Mouse (Mus musculus): ENCODE measurements around the gene Prim2.

- TF ChIP-seq CTCF (IDR thresholded peaks at IDR 0.05; ENCODE audit: low read depth) (no peak), EP300 (IDR thresholded peaks at IDR 0.05; ENCODE audit: low read depth) (no peak)
Observed at GRCm38 (mm10) chr1:33663605-33664117, 5.9 kb downstream of the Prim2 start.

Measured in liver, postnatal 0 days (tissue).